11 mouse cellular contexts compared by ENCODE assay signal in the genomic region with DNA sequence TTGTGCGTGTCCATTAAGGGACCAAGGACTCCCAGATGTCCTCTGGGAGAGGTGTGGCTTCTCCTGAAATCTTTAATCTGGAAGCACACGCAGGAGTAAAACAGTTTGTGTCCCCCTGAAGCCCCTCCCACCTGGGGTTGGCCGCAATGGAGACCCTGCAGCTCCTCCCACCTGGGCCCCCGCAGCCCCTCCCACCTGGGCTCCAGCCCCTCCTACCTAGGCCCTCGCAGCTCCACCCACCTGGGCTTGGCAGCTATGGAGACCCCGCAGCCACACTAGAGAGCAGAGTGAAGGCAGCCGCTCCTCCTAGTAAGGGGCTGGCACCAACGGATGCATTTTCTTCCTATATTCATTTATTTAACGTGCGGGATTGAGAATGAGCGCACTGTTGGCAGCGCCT.
A peak's percentile ranks its signal among the peaks of the same experiment; 100 is the strongest.
DNase-seq lines count a peak whose midpoint lies in the region; ATAC-seq and TF ChIP-seq lines count a peak whose summit lies in the region.
"Had no signal": no experiment of that assay in that cellular context is flagged by ENCODE, and none has a peak within 500 bp of the region (broad histone marks: within the 10 kb centered on the region; RNA-seq: fewer than 3 reads in every experiment).

No protein-coding gene starts in this region.

- peaks cover 3% of the 10 kb centered on the region; the same call in 1 of the 2 replicates for H3K9me3 ChIP-seq in heart, embryonic 12.5 days (replicated peaks)
- 0 out of 2 replicates have a peak, but pooled peaks cover 2% of the 10 kb centered on the region for H3K9me3 ChIP-seq in ES-Bruce4 (replicated peaks; ENCODE audit: control insufficient read depth, insufficient read depth, low read length, poor library complexity, severe bottlenecking)
- no peaks in the 10 kb centered on the region; the same call in 1 of the 2 replicates for H3K9me3 ChIP-seq in embryonic facial prominence, embryonic 13.5 days
- H3K9me3 ChIP-seq in midbrain, embryonic 13.5 days, result 0 out of 2 replicates have a peak, but pooled peaks cover 3% of the 10 kb centered on the region
- no peaks in the 10 kb centered on the region for H3K9me3 ChIP-seq in lung, postnatal 0 days (ENCODE audit: low read length)

- TF ChIP-seq EP300 in ES-Bruce4 (IDR thresholded peaks at IDR 0.05; ENCODE audit: insufficient read depth, low read depth, low read length), result no peak
- no peak for TF ChIP-seq EP300 in lung, postnatal 0 days (IDR thresholded peaks at IDR 0.05)

- 12% methylated on average over 12 of the region's 12 CpGs for WGBS in heart, embryonic 12.5 days
- 10% methylated on average over 12 of the region's 12 CpGs for WGBS in embryonic facial prominence, embryonic 13.5 days
- WGBS in midbrain, embryonic 13.5 days, result 8% methylated on average over 12 of the region's 12 CpGs
- WGBS in lung, postnatal 0 days, result 8% methylated on average over 12 of the region's 12 CpGs

- intact Hi-C loops in heart, postnatal 10 days (cut with DNase I), result no loop called here

- ATAC-seq in heart, embryonic 12.5 days (ENCODE audit: insufficient number of reproducible peaks, low FRiP score), result no peak
- ATAC-seq in embryonic facial prominence, embryonic 13.5 days (ENCODE audit: insufficient number of reproducible peaks, insufficient read depth, low FRiP score, low TSS enrichment, low read depth), result no peak
- 0 out of 2 replicates have a peak, but pooled peaks have one; percentile 24 for ATAC-seq in midbrain, embryonic 13.5 days
- ATAC-seq in lung, postnatal 0 days, result no peak

- peak overlapping the region; percentile 40 for H3K4me2 ChIP-seq in heart, embryonic 12.5 days
- peak overlapping the region; percentile 37 for H3K4me2 ChIP-seq in embryonic facial prominence, embryonic 13.5 days
- no peak overlapping the region for H3K4me2 ChIP-seq in midbrain, embryonic 13.5 days (replicated peaks)
- no peak overlapping the region for H3K4me2 ChIP-seq in lung, postnatal 0 days (replicated peaks; ENCODE audit: low read depth, low read length)

- H3K27me3 ChIP-seq in heart, embryonic 12.5 days (replicated peaks), result 0 out of 2 replicates have a peak, but pooled peaks cover 7% of the 10 kb centered on the region
- H3K27me3 ChIP-seq in ES-Bruce4 (ENCODE audit: control insufficient read depth, insufficient read depth, low read length, poor library complexity, severe bottlenecking), result no peaks in the 10 kb centered on the region
- H3K27me3 ChIP-seq in embryonic facial prominence, embryonic 13.5 days, result no peaks in the 10 kb centered on the region
- peaks cover 26% of the 10 kb centered on the region; the same call in 1 of the 2 replicates for H3K27me3 ChIP-seq in midbrain, embryonic 13.5 days
- no peaks in the 10 kb centered on the region for H3K27me3 ChIP-seq in lung, postnatal 0 days (replicated peaks; ENCODE audit: insufficient read depth, low read length)

- no peak overlapping the region for H3K4me3 ChIP-seq in heart, embryonic 12.5 days
- H3K4me3 ChIP-seq in ES-Bruce4 (ENCODE audit: low read depth, low read length), result peak overlapping the region; percentile 10; the same call in 1 of the 2 replicates
- no peak overlapping the region for H3K4me3 ChIP-seq in embryonic facial prominence, embryonic 13.5 days
- no peak overlapping the region for H3K4me3 ChIP-seq in midbrain, embryonic 13.5 days (replicated peaks)
- H3K4me3 ChIP-seq in lung, postnatal 0 days (ENCODE audit: low read depth, low read length), result no peak overlapping the region

- H3K4me1 ChIP-seq in heart, embryonic 12.5 days (replicated peaks), result peaks cover 10% of the 10 kb centered on the region; the same call in 1 of the 2 replicates
- H3K4me1 ChIP-seq in ES-Bruce4 (ENCODE audit: control insufficient read depth, insufficient read depth, low read length), result peaks cover 6% of the 10 kb centered on the region
- peaks cover 12% of the 10 kb centered on the region for H3K4me1 ChIP-seq in embryonic facial prominence, embryonic 13.5 days
- H3K4me1 ChIP-seq in midbrain, embryonic 13.5 days (replicated peaks), result peaks cover 13% of the 10 kb centered on the region
- H3K4me1 ChIP-seq in lung, postnatal 0 days (ENCODE audit: insufficient read depth, low read depth, low read length), result no peaks in the 10 kb centered on the region

- no peak for TF ChIP-seq CTCF in ES-Bruce4 (IDR thresholded peaks at IDR 0.05; ENCODE audit: low read depth, low read length)
- TF ChIP-seq CTCF in lung, postnatal 0 days (IDR thresholded peaks at IDR 0.05), result no peak

- no peak for DNase-seq in heart, postnatal 10 days
- DNase-seq in adrenal gland, adult 2 months, result no peak
- DNase-seq in lung, postnatal 0 days (ENCODE audit: low spot score), result no peak
- no peak for DNase-seq in cerebellum, adult 18-20 months
- DNase-seq: adrenal gland, adult 8-10 months; gastrocnemius, postnatal 25 days; kidney, postnatal 25 days had no signal

- no peak overlapping the region for H3K27ac ChIP-seq in heart, embryonic 12.5 days (ENCODE audit: poor library complexity, severe bottlenecking)
- H3K27ac ChIP-seq in ES-Bruce4 (ENCODE audit: insufficient read depth, low read length), result peak overlapping the region; percentile 33; the same call in 1 of the 2 replicates
- no peak overlapping the region for H3K27ac ChIP-seq in embryonic facial prominence, embryonic 13.5 days
- no peak overlapping the region for H3K27ac ChIP-seq in midbrain, embryonic 13.5 days
- H3K27ac ChIP-seq in lung, postnatal 0 days (ENCODE audit: low read length), result no peak overlapping the region

- no peaks in the 10 kb centered on the region for H3K36me3 ChIP-seq in heart, embryonic 12.5 days
- H3K36me3 ChIP-seq in ES-Bruce4 (ENCODE audit: control insufficient read depth, insufficient read depth, low read length, poor library complexity, severe bottlenecking), result no peaks in the 10 kb centered on the region
- H3K36me3 ChIP-seq in embryonic facial prominence, embryonic 13.5 days, result no peaks in the 10 kb centered on the region
- no peaks in the 10 kb centered on the region for H3K36me3 ChIP-seq in midbrain, embryonic 13.5 days
- no peaks in the 10 kb centered on the region for H3K36me3 ChIP-seq in lung, postnatal 0 days (ENCODE audit: insufficient read depth, low read length)

- no peak for TF ChIP-seq POLR2A in ES-Bruce4 (IDR thresholded peaks at IDR 0.05; ENCODE audit: insufficient read depth, low read length)

- no peak overlapping the region for H3K9ac ChIP-seq in heart, embryonic 12.5 days
- H3K9ac ChIP-seq in ES-Bruce4 (ENCODE audit: low read depth, poor library complexity, severe bottlenecking), result peak overlapping the region; percentile 25; the same call in 1 of the 2 replicates
- H3K9ac ChIP-seq in embryonic facial prominence, embryonic 13.5 days, result no peak overlapping the region
- H3K9ac ChIP-seq in midbrain, embryonic 13.5 days (replicated peaks), result no peak overlapping the region
- no peak overlapping the region for H3K9ac ChIP-seq in lung, postnatal 0 days (replicated peaks; ENCODE audit: low read depth)

Comparison
In these comparisons a context has a peak if more than half of its experiments do, and no peak if none do; other contexts are left out.
1. H3K4me2 ChIP-seq: peak in heart, embryonic 12.5 days (single experiment) and embryonic facial prominence, embryonic 13.5 days (single experiment); none in midbrain, embryonic 13.5 days (single experiment) and lung, postnatal 0 days (single experiment).